Mouse (Mus musculus): ENCODE data around the gene Olfr1197. TPM values are rescaled to one million over a fixed set of nuclear protein-coding genes. Genes with fewer than 3 reads are reported as not detected.

Gene Olfr1197
- 0.40 TPM for polyA plus RNA-seq (2014; fragmentation: Illumina TruSeq; extraction: RNeasy Lipid Tissue Mini Kit (QIAGEN cat#74804))

DNA sequence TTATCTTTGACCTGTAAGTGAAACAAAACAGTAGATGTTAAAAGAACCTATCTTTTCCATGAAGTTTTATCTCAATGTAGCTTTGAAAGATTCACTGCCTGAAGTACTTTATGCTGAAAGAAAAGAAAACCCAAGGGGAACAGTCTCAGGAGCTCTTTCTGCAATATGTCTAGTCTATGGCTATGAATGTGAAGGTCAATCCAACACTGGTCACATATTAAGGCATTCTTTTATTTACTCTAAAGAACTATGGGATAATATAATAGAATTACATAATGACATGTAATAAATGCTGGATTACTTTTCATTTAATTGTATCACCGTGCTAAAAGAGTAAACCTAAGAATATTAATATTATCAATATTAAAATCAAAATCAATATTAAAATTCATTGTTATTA is at the start of gene Olfr1197:
Gene Olfr1197 (minus strand): TSS at position 101 of the 400 bp plus-strand sequence.

DNA sequence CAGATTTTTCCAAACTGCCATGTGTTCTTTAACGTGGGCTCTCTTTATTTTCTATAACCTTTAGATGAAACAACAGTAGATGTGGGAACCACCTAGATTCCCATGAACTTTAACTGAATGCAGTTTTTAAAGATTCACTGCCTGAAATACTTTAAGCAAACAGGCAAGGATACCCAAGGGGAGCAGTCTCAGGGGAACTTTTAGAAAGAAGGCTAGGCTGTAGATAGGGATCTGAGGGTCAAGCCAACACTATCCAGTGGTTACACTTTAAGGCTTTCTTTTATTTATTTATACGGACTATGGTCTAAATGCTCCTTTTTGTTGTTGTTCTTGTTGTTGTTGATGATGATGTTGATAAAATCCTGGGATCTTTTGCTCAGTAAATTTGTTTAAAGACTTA is 38.2 kb upstream of the Olfr1197 start, which contains the start of gene Olfr1200:
Gene Olfr1200 (minus strand): TSS at position 101 of the 400 bp plus-strand sequence.

DNA sequence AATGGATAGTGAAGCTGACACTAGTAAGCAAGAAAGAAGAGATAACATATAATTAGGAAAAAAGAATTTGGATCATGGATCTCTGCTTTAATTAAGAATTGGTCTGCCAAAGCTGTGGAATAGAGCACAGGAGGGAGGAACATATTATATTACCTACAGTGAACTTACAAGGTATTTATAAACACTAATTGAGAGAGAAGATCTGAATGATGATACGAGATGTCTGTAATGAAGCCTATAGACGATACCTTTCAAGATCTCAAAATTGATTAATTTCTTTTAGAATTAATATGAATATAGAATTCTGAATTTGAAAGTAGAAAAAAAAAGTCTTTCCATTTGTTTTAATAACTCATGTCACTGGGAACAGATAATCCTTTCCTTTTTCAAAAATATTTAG is 28.2 kb upstream of the Olfr1197 start, which contains the start of gene Olfr1199:
Gene Olfr1199 (minus strand): TSS at position 101 of the 400 bp plus-strand sequence.

DNA sequence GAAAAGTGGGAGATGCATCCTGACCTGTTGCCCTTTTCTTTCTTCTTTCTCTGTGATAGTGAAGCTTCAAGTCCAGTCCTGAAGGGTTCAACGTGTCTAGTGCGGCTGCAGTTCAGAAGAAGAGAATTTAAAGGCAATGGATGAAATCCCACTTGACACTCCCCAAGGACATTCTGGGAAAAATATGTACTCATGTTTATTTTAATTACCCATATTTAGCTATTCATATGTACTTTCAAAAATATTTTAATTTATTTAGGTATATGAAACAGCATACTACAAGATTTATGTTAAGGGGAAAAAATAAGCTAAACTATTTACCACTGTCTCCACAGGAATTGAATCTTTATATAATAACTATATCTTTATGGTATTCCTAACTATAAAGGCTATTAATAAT is 19.1 kb upstream of the Olfr1197 start, which contains the start of gene Olfr1198:
Gene Olfr1198 (minus strand): TSS at position 101 of the 400 bp plus-strand sequence.

DNA sequence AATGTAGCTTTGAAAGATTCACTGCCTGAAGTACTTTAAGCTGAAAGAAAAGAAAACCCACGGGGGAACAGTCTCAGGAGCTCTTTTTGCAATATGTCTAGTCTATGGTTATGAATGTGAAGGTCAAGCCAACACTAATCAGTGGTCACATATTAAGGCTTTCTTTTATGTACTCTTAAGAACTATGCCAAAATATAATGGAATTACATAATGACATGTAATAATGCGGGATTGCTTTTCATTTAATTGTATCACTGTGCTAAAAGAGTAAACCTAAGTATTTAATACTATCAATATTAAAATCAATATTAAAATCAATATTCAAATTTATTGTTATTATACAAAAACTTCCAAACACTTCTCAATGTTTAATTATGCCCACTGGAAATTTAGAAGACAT is 27.7 kb downstream of the Olfr1197 start, which contains the start of gene Olfr1196:
Gene Olfr1196 (minus strand): TSS at position 101 of the 400 bp plus-strand sequence.

DNA sequence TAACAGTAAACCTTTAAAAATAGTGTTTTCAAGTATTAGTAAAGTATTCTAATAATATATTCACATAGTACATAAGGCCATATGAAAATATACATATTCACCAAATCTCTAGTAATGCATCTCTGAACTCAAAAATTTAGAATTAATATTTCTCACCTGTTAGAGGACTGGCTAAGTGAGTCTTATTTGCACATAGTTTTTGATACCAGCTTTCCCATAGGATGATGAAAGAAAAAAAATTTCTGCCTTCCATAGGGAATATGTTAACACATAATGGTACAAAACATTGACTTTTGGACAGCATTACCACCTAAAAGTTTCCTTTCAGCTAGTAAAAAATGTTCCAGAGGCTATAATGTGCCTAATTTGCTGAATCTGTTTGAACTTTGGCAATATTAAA is 43.1 kb downstream of the Olfr1197 start, which contains the start of gene Olfr1195:
Gene Olfr1195 (minus strand): TSS at position 101 of the 400 bp plus-strand sequence.

Other genes starting within 250 kb of the Olfr1197 start
- not detected for gene Olfr1184, start 248.8 kb downstream of the Olfr1197 start, polyA plus RNA-seq (2014; fragmentation: Illumina TruSeq; extraction: RNeasy Lipid Tissue Mini Kit (QIAGEN cat#74804))
- not detected for gene Olfr1185-ps1, start 239.0 kb downstream of the Olfr1197 start, polyA plus RNA-seq (2014; fragmentation: Illumina TruSeq; extraction: RNeasy Lipid Tissue Mini Kit (QIAGEN cat#74804))
- not detected for gene Olfr1186, start 213.8 kb downstream of the Olfr1197 start, polyA plus RNA-seq (2014; fragmentation: Illumina TruSeq; extraction: RNeasy Lipid Tissue Mini Kit (QIAGEN cat#74804))
- gene Olfr1188, start 175.4 kb downstream of the Olfr1197 start, polyA plus RNA-seq (2014; fragmentation: Illumina TruSeq; extraction: RNeasy Lipid Tissue Mini Kit (QIAGEN cat#74804)): not detected
- gene Olfr1189, start 145.9 kb downstream of the Olfr1197 start, polyA plus RNA-seq (2014; fragmentation: Illumina TruSeq; extraction: RNeasy Lipid Tissue Mini Kit (QIAGEN cat#74804)): not detected
- gene Olfr1191-ps1, start 91.8 kb downstream of the Olfr1197 start, polyA plus RNA-seq (2014; fragmentation: Illumina TruSeq; extraction: RNeasy Lipid Tissue Mini Kit (QIAGEN cat#74804)): not detected
- gene Olfr1192-ps1, start 83.9 kb downstream of the Olfr1197 start, polyA plus RNA-seq (2014; fragmentation: Illumina TruSeq; extraction: RNeasy Lipid Tissue Mini Kit (QIAGEN cat#74804)): not detected
- gene Olfr1193, start 56.7 kb downstream of the Olfr1197 start, polyA plus RNA-seq (2014; fragmentation: Illumina TruSeq; extraction: RNeasy Lipid Tissue Mini Kit (QIAGEN cat#74804)): not detected
- gene Olfr1195, start 43.2 kb downstream of the Olfr1197 start, polyA plus RNA-seq (2014; fragmentation: Illumina TruSeq; extraction: RNeasy Lipid Tissue Mini Kit (QIAGEN cat#74804)): not detected
- gene Olfr1196, start 27.8 kb downstream of the Olfr1197 start, polyA plus RNA-seq (2014; fragmentation: Illumina TruSeq; extraction: RNeasy Lipid Tissue Mini Kit (QIAGEN cat#74804)): not detected
- gene Olfr1198, start 19.0 kb upstream of the Olfr1197 start, polyA plus RNA-seq (2014; fragmentation: Illumina TruSeq; extraction: RNeasy Lipid Tissue Mini Kit (QIAGEN cat#74804)): not detected
- not detected for gene Olfr1199, start 28.1 kb upstream of the Olfr1197 start, polyA plus RNA-seq (2014; fragmentation: Illumina TruSeq; extraction: RNeasy Lipid Tissue Mini Kit (QIAGEN cat#74804))
- gene Olfr1200, start 38.1 kb upstream of the Olfr1197 start, polyA plus RNA-seq (2014; fragmentation: Illumina TruSeq; extraction: RNeasy Lipid Tissue Mini Kit (QIAGEN cat#74804)): not detected
- gene Olfr1201, start 60.7 kb upstream of the Olfr1197 start, polyA plus RNA-seq (2014; fragmentation: Illumina TruSeq; extraction: RNeasy Lipid Tissue Mini Kit (QIAGEN cat#74804)): not detected
- not detected for gene Olfr1202, start 82.1 kb upstream of the Olfr1197 start, polyA plus RNA-seq (2014; fragmentation: Illumina TruSeq; extraction: RNeasy Lipid Tissue Mini Kit (QIAGEN cat#74804))
- gene Olfr1205, start 97.4 kb upstream of the Olfr1197 start, polyA plus RNA-seq (2014; fragmentation: Illumina TruSeq; extraction: RNeasy Lipid Tissue Mini Kit (QIAGEN cat#74804)): not detected
- not detected for gene Olfr1204, start 116.9 kb upstream of the Olfr1197 start, polyA plus RNA-seq (2014; fragmentation: Illumina TruSeq; extraction: RNeasy Lipid Tissue Mini Kit (QIAGEN cat#74804))
- gene Olfr1206, start 130.9 kb upstream of the Olfr1197 start, polyA plus RNA-seq (2014; fragmentation: Illumina TruSeq; extraction: RNeasy Lipid Tissue Mini Kit (QIAGEN cat#74804)): not detected
- gene Olfr1208, start 169.9 kb upstream of the Olfr1197 start, polyA plus RNA-seq (2014; fragmentation: Illumina TruSeq; extraction: RNeasy Lipid Tissue Mini Kit (QIAGEN cat#74804)): not detected
- gene Olfr1209, start 182.8 kb upstream of the Olfr1197 start, polyA plus RNA-seq (2014; fragmentation: Illumina TruSeq; extraction: RNeasy Lipid Tissue Mini Kit (QIAGEN cat#74804)): not detected
- gene Olfr1211, start 205.7 kb upstream of the Olfr1197 start, polyA plus RNA-seq (2014; fragmentation: Illumina TruSeq; extraction: RNeasy Lipid Tissue Mini Kit (QIAGEN cat#74804)): not detected
- gene Olfr1212, start 221.6 kb upstream of the Olfr1197 start, polyA plus RNA-seq (2014; fragmentation: Illumina TruSeq; extraction: RNeasy Lipid Tissue Mini Kit (QIAGEN cat#74804)): not detected
- not detected for gene Gm13762, start 247.9 kb upstream of the Olfr1197 start, polyA plus RNA-seq (2014; fragmentation: Illumina TruSeq; extraction: RNeasy Lipid Tissue Mini Kit (QIAGEN cat#74804))